Mouse (Mus musculus) effector memory CD4-positive, alpha-beta T cell, adult 7 months (primary cell): Measurements from ENCODE around the gene Ogg1. TPM values are rescaled to one million over a fixed set of nuclear protein-coding genes. Genes with fewer than 3 reads are reported as not detected.

Source experiments
- polyA plus RNA-seq: library from polyadenylated mRNA; unstranded; fragments of 100-300 nt; shearing (Covaris generic); gene quantifications from one replicate; pipeline ENCODE4 v1.2.1, GENCODE M21; 2017

Ogg1 gene
- polyA plus RNA-seq: 3.8 TPM

GRCm38 (mm10) chr6:113326533-113327315, at the start of gene Ogg1:
Ogg1 (plus strand) TSS chr6:113326972.

DNA sequence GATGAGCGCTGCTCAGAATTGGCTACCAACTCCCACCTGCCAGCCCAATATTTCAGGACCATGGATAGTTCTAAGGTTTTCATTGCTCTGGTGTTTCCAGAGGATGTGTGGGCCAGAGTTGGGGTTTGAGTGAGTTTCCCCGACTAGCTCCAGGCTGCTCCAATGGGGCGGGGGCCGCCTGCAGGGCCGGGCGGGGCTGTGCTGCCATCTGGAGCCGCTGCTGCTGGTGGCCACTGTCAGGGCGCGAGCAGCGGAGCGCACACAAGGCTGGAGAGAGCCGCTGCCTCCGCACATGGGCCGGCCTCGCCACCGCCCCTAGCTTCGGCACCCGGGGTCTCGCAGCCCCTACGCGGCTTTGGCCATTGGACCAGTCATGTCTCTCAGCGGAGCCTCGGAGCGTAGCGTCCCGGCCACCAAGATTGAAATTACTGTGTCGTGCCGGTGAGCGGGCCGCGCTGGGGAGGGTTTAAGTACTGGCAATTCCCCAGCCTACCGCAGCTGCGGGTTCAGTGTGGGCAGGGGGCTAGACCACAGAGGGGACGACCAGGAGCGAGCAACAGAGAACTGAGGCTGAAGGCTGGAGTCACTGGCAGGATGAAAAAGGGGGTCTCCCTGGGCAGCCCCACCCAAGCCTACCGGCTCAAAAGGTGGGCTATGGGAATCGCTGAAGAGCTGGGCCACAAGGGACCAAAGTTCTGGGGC, 44.5 kb upstream of the Ogg1 start, which contains the start of gene Cpne9:
Gene Cpne9, plus strand, starts transcription at position 207 of the 702 bp plus-strand sequence.

DNA sequence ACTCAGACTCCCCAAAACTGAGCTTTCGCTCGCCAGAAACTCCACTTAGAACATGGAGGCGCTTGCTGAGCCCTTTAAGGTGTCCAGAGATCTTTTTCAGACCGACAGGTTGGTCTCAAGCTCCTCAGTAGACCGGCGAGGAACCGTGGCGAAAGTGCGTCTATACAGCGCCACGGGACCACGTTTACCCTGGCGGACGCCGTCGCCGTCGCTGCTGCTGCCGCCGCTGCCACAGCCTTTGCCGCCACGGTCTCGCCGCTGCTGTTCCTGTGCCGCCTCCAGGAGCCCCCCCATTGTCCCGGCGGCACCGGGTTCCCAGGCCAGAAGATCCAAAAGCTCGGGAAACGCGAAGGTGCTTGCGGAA, 19.8 kb upstream of the Ogg1 start, which contains the start of gene Brpf1:
Gene Brpf1, plus strand, starts transcription at position 152 of the 364 bp plus-strand sequence.

DNA sequence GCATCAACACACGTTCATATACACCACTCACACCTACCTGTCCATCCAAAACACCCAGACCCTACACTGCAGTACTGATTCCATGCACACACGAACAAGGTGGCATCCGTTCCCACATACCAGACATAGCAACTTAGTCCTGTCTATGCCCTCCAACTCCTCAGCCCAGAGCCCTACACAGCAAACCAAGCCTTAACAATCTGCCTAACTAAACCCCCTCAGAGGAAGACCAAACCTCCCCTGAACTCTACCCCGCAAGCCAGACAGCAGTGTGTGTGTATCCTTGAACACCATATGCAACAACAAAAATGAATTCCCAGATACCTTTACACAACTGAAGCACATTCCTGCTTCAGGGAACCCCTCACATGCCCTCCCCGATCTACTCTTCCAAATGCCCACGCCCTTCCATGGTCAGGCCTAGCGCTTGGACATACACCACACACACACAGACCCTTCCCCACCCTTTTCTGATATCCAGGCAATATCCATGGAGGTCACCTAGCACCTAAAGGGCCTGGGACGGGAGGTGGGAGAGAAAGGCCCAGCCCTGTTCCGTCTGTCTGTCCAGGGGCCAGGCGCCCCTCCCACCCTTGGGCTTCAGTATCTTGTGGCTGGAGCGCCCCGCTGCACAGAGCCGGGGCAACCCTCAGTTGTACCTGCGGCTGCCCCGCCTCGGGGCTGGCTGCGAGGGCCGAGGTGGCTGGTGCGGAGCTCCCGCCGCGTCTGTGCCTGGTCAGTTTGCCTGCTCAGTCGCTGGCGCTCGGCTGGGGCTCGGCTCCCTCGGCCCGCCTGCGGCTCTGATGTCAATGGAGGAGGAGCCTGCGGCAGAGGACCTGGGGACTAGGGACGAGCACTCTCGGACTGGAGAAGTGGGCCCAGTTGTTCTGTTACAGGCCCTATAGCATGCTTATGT, 16.7 kb downstream of the Ogg1 start, which contains the start of gene Camk1:
Gene Camk1, minus strand, starts transcription at position 808 of the 916 bp plus-strand sequence.

GRCm38 (mm10) chr6:113377496-113378385, 51.0 kb downstream of the Ogg1 start, which contains the start of the genes Tada3 and Arpc4:
Tada3 (minus strand) TSS chr6:113377883.
Arpc4 (plus strand) TSS chr6:113378115.

Other genes starting within 250 kb of the Ogg1 start
- 43.6 TPM for gene Setd5, start 249.6 kb upstream of the Ogg1 start, polyA plus RNA-seq
- gene Lhfpl4, start 131.6 kb upstream of the Ogg1 start, polyA plus RNA-seq: 0.63 TPM
- 71.1 TPM for gene Mtmr14, start 89.1 kb upstream of the Ogg1 start, polyA plus RNA-seq
- 0.32 TPM for gene Cpne9, start 44.7 kb upstream of the Ogg1 start, polyA plus RNA-seq
- 55.5 TPM for gene Brpf1, start 19.8 kb upstream of the Ogg1 start, polyA plus RNA-seq
- 0.37 TPM for gene Camk1, start 17.0 kb downstream of the Ogg1 start, polyA plus RNA-seq
- gene Tada3, start 50.9 kb downstream of the Ogg1 start, polyA plus RNA-seq: 21.3 TPM
- 386 TPM for gene Arpc4, start 51.1 kb downstream of the Ogg1 start, polyA plus RNA-seq
- gene Ttll3, start 62.3 kb downstream of the Ogg1 start, polyA plus RNA-seq: 10.7 TPM
- 11.3 TPM for gene Rpusd3, start 92.4 kb downstream of the Ogg1 start, polyA plus RNA-seq
- gene Cidec, start 108.8 kb downstream of the Ogg1 start, polyA plus RNA-seq: not detected
- gene Jagn1, start 115.6 kb downstream of the Ogg1 start, polyA plus RNA-seq: 24.7 TPM
- gene Il17re, start 131.5 kb downstream of the Ogg1 start, polyA plus RNA-seq: 1.3 TPM
- 0.28 TPM for gene Il17rc, start 144.5 kb downstream of the Ogg1 start, polyA plus RNA-seq
- gene Creld1, start 156.3 kb downstream of the Ogg1 start, polyA plus RNA-seq: 4.1 TPM
- not detected for gene Prrt3, start 175.0 kb downstream of the Ogg1 start, polyA plus RNA-seq
- gene Emc3, start 204.7 kb downstream of the Ogg1 start, polyA plus RNA-seq: 93.5 TPM
- gene Fancd2, start 204.7 kb downstream of the Ogg1 start, polyA plus RNA-seq: 1.3 TPM